Mouse (Mus musculus) Patski (cell line): Measurements from ENCODE around the gene Zfp648. TPM values are rescaled to one million over a fixed set of nuclear protein-coding genes. Genes with fewer than 3 reads are reported as not detected.

ENCODE experiments used
- ATAC-seq: fragments of 100-300 bp; one replicate; pipeline ENCODE4 v1.8.0; 2021
- CTCF ChIA-PET: fragments of 350-600 bp; sonication (Branson Sonifier 250); formaldehyde crosslinking; loops from one replicate; lab custom pipeline; 2022; ENCODE audit warnings: inconsistent platforms; lab: Charles Lee
- POLR2A ChIA-PET: fragments of 350-600 bp; sonication (Branson Sonifier 250); formaldehyde crosslinking; loops from one replicate; lab custom pipeline; 2022; ENCODE audit warnings: antibody characterized with exemption, inconsistent platforms; lab: Charles Lee
- DNase-seq: peaks from one replicate; pipeline ENCODE4 v3.0.0-alpha.2; 2011; ENCODE audit warnings: low read depth, low spot score
- H3K27me3 ChIP-seq: fragments of 371-371 bp; one replicate; pipeline ENCODE4 v1.5.1; 2021
- CTCF ChIP-seq: fragments of 100-300 bp; IDR thresholded peaks from one replicate; pipeline ENCODE4 v1.5.1; 2021
- in situ Hi-C: fragments of 300-500 bp; cut with MboI; formaldehyde crosslinking; loops from 3 replicates; pipeline ENCODE4 v1.11.1; 2018; ENCODE audit warnings: low pct_unique_long_range_greater_than_20kb, mixed read lengths
- polyA plus RNA-seq: library from polyadenylated mRNA; unstranded; gene quantifications from one replicate; pipeline ENCODE4 v1.2.3, GENCODE M21; 2021

Zfp648 gene
- not detected for polyA plus RNA-seq

GRCm38 (mm10) chr1:154200955-154201722, at the start of gene Zfp648:
Zfp648 (plus strand) TSS chr1:154201187.
- CTCF ChIA-PET = no interaction called here
- no peak for ATAC-seq
- peaks cover 52% of the 10 kb centered on the region for H3K27me3 ChIP-seq
- POLR2A ChIA-PET = no interaction called here
- TF ChIP-seq CTCF = no peak
- no peak for DNase-seq
- in situ Hi-C loops = no loop called here

DNA sequence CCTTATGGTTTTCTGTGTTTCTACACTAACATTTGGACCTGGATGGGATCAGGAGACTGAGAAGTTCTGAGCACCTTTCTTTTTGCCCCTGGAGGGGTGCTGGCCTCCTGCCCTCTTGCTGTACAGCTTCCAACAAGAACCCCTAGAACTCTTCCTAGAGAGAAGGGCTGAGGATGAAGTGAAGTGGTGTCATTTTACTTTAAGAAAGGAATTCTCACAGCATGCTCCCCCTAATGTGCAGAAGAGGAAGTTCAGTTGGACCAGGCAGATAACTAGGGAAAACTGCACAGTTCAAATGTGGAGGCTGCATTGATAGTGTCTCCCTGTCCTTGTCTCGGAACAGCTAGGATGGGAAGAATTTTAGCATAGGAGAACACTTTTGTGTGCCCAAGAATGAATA, 48.4 kb upstream of the Zfp648 start:
- no peaks in the 10 kb centered on the region for H3K27me3 ChIP-seq
- DNase-seq (no peak), ATAC-seq (no peak)
- POLR2A ChIA-PET = no interaction called here
- CTCF ChIA-PET = interaction anchor here (1.0 to 1.9 kb wide), 5 partner anchors 8 to 75 kb away, joined by 3 to 5 read pairs (median 4); no protein-coding TSS in a partner anchor
- in situ Hi-C loops = loop anchor here (5.0 to 25.0 kb wide), 3 partner anchors 590 to 1082 kb away; partner anchors contain the start of gene Npl
- TF ChIP-seq CTCF = peak; percentile 66

DNA sequence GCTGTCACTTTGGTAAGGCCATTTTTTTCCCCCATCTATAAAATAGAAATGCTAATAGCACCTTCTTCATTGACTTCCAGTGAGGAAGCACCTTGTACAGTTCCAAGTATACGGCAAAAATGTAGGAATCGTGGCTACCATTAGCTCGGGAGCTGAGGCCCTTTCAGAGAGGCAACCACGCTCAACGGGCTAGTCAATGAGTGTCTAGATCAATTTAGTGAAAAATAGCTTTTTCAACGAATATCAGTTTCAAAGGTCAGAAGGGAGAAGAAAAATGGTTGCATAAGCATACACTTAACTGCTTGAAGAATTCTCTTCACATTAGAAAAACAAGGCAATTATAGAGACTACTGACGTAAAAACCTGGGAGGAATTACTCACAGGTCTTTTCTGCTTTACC, 47.2 kb upstream of the Zfp648 start:
- no peak for TF ChIP-seq CTCF
- ChIA-PET POLR2A (no interaction called here), CTCF (interaction anchor here (1.1 to 1.7 kb wide), 3 partner anchors 9 to 35 kb away, joined by 3 to 4 read pairs (median 4); no protein-coding TSS in a partner anchor)
- no peak for DNase-seq
- no peaks in the 10 kb centered on the region for H3K27me3 ChIP-seq
- no peak for ATAC-seq
- in situ Hi-C loops = loop anchor here (5.0 to 25.0 kb wide), 3 partner anchors 591 to 1081 kb away; partner anchors contain the start of gene Npl

- DNase-seq (peak; percentile 97), ATAC-seq (peak; percentile 97)
- ChIA-PET POLR2A (no interaction called here), CTCF (no interaction called here)
- H3K27me3 ChIP-seq = peaks cover 8% of the 10 kb centered on the region
- in situ Hi-C loops = loop anchor here (10.0 to 25.0 kb wide), 2 partner anchors 594 to 1078 kb away; partner anchors contain the start of gene Npl
- TF ChIP-seq CTCF = no peak
These were observed 44.6 kb upstream of the Zfp648 start for GRCm38 (mm10) chr1:154156177-154157062.

DNA sequence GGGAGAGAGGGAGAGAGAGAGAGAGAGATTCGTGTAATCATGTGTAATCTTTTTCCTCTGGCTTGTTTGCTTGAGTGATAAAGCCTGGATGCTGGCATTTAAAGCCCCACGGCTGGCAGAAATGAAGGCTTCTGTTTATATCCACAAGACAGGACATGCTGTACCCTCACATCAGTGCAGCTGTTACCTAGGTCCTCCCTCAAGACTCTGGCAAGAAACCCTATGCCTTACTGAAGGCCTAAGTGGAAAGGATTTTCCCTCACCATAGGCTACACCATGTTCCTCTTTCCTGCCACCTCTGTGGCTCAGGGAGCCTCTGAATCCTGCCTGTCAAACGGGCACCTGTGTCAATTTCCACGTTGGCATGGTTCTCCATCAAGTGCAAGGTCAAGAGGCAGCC, 43.9 kb upstream of the Zfp648 start:
- H3K27me3 ChIP-seq = peaks cover 8% of the 10 kb centered on the region
- ATAC-seq = no peak
- in situ Hi-C loops = loop anchor here (10.0 to 25.0 kb wide), 2 partner anchors 595 to 1078 kb away; partner anchors contain the start of gene Npl
- TF ChIP-seq CTCF = no peak
- DNase-seq = no peak
- POLR2A ChIA-PET = no interaction called here
- CTCF ChIA-PET = interaction anchor here (1.3 kb wide), 2 partner anchors 19 to 38 kb away, joined by 3 read pairs; no protein-coding TSS in a partner anchor

GRCm38 (mm10) chr1:154167696-154168095, 33.3 kb upstream of the Zfp648 start:
- POLR2A ChIA-PET = interaction anchor here (1.0 kb wide), 1 partner anchor 10 kb away, joined by 3 read pairs; no protein-coding TSS in a partner anchor
- no peak for ATAC-seq
- H3K27me3 ChIP-seq = peaks cover 10% of the 10 kb centered on the region
- CTCF ChIA-PET = interaction anchor here (0.6 to 1.2 kb wide), 2 partner anchors 8 to 13 kb away, joined by 3 read pairs; no protein-coding TSS in a partner anchor
- TF ChIP-seq CTCF = no peak
- in situ Hi-C loops = loop anchor here (25.0 kb wide), 1 partner anchor 605 kb away; the partner anchor contains the start of gene Npl
- DNase-seq = no peak

- H3K27me3 ChIP-seq = peaks cover 4% of the 10 kb centered on the region
- DNase-seq (no peak), ATAC-seq (no peak)
- in situ Hi-C loops = loop anchor here (5.0 kb wide), 1 partner anchor 93 kb away; no protein-coding TSS in a partner anchor
- ChIA-PET CTCF (interaction anchor here (0.7 to 3.9 kb wide), 8 partner anchors 8 to 279 kb away, joined by 3 to 15 read pairs (median 4); no protein-coding TSS in a partner anchor), POLR2A (no interaction called here)
- no peak for TF ChIP-seq CTCF
These were observed 25.7 kb upstream of the Zfp648 start for GRCm38 (mm10) chr1:154175334-154175733.

- no peak for TF ChIP-seq CTCF
- POLR2A ChIA-PET = no interaction called here
- in situ Hi-C loops = loop anchor here (5.0 kb wide), 1 partner anchor 95 kb away; no protein-coding TSS in a partner anchor
- H3K27me3 ChIP-seq = no peaks in the 10 kb centered on the region
- DNase-seq (no peak), ATAC-seq (no peak)
- CTCF ChIA-PET = interaction anchor here (0.7 to 0.8 kb wide), 2 partner anchors 59 to 101 kb away, joined by 3 to 4 read pairs; no protein-coding TSS in a partner anchor
These were observed 23.2 kb upstream of the Zfp648 start for GRCm38 (mm10) chr1:154177781-154178180.

DNA sequence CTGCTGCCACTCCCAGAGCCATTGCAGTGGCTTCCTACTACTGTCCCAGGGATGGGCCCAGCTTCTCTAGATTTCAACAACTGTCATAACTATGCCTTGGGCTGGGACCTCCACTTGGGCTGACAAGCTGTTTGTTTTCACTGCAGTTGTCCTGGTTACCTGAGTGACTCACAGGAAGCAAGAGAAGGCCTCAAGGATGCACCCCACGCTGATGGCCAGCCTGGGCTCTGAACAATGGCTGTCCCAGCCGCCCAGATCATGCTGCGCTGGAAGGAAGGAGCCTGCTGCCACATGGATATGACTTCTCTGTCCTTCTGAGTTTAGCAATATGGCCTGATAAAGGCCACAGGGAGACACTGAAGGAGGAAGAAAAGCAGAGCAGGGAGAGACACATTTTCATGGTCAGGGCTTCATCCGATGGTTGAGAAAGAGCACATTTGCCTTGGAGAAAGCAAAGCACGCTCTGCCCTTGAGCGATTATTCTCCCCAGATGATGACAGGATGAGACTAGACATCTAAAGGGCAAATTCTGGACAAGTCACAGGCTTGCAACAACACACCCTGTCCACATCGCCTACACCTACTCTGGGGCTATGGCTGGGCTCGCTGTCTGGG, 22.3 kb upstream of the Zfp648 start:
- CTCF ChIA-PET = interaction anchor here (0.7 to 0.8 kb wide), 2 partner anchors 60 to 102 kb away, joined by 3 to 4 read pairs; no protein-coding TSS in a partner anchor
- ATAC-seq (peak; percentile 23), DNase-seq (no peak)
- no peaks in the 10 kb centered on the region for H3K27me3 ChIP-seq
- TF ChIP-seq CTCF = no peak
- in situ Hi-C loops = loop anchor here (5.0 kb wide), 1 partner anchor 96 kb away; no protein-coding TSS in a partner anchor
- POLR2A ChIA-PET = no interaction called here
